Mouse (Mus musculus) cerebellum, adult 2 months (tissue): ENCODE measurements around the gene Slc22a4. TPM values are rescaled to one million over a fixed set of nuclear protein-coding genes. Genes with fewer than 3 reads are reported as not detected.
"Not testable (repeated sequence)": the region's sequence is repeated elsewhere in the genome, so short reads cannot be mapped to it uniquely, and the experiment has no call there.

Source experiments
- DNase-seq, 2 experiments: peaks; one replicate each; pipeline ENCODE4 v3.0.0; 2021
- H3K27ac ChIP-seq: fragments of 200-500 bp; 2 replicates; pipeline ENCODE4 v1.5.1; 2012; ENCODE audit warnings: low read length, control low read depth, inconsistent platforms; ENCODE audit not compliant: insufficient read depth
- H3K27me3 ChIP-seq: fragments of 200-500 bp; 2 replicates; pipeline ENCODE4 v1.6.1; 2012; ENCODE audit warnings: inconsistent platforms, mild to moderate bottlenecking, low read length, moderate library complexity; ENCODE audit not compliant: control insufficient read depth, insufficient read depth
- H3K4me1 ChIP-seq: fragments of 200-500 bp; 2 replicates; pipeline ENCODE4 v1.6.1; 2011; ENCODE audit warnings: low read length; ENCODE audit not compliant: control insufficient read depth, insufficient read depth
- H3K4me3 ChIP-seq: fragments of 200-500 bp; replicated peaks from 2 replicates; pipeline ENCODE3; 2011; ENCODE audit warnings: mild to moderate bottlenecking, low read depth, low read length, control low read depth; ENCODE audit not compliant: insufficient read depth
- CTCF ChIP-seq: fragments of 200-500 bp; IDR thresholded peaks from 2 replicates; pipeline ENCODE4 v1.5.1; 2011; ENCODE audit warnings: low read depth, mild to moderate bottlenecking, control low read depth, low read length, moderate library complexity, borderline replicate concordance; ENCODE audit not compliant: insufficient read depth
- POLR2A ChIP-seq: fragments of 200-500 bp; IDR thresholded peaks from 2 replicates; pipeline ENCODE4 v1.6.1; 2011; ENCODE audit warnings: low read length, control low read depth, borderline replicate concordance; ENCODE audit not compliant: insufficient read depth
- whole genome bisulfite sequencing: fragments of 180-500 bp; shearing (Covaris S2); methylation state at CpG from one replicate; pipeline ENCODE4 v1.1.7; 2018; 5-methylcytosine and 5-hydroxymethylcytosine counted together
- polyA plus RNA-seq: library from polyadenylated mRNA; depleted of rRNA; stranded (reverse); fragments of >200 nt; gene quantifications from 2 replicates; pipeline ENCODE4 v1.2.3, GENCODE M21; 2012; rRNA removed

Slc22a4 gene
- polyA plus RNA-seq, 1 experiment: 53.6 TPM

DNA sequence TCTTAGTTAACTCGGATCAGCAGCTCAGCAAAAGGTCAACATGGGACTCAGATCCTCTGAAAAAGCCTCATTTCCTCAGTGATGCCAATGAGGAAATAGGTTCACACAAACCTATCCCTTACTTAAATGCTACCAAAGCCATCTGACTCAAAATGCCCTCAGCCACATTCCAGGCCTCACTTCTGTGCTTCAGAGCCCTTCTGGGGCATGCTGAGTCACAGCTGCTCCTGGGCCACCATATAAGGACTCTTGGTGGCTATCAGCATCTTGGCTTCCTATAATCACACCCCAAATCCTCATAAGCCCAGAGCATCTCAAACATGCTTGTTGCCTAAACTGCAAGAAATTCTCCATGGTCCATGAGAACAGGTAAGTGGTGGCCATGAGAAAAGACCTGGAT lies 71.3 kb downstream of the Slc22a4 start:
- H3K27me3 ChIP-seq: no peaks in the 10 kb centered on the region
- no peak overlapping the region for H3K27ac ChIP-seq
- no peaks in the 10 kb centered on the region for H3K4me1 ChIP-seq
- 66% methylated on average over 1 of the region's 1 CpGs for WGBS
- DNase-seq: no peak
- no peak overlapping the region for H3K4me3 ChIP-seq
- TF ChIP-seq POLR2A: no peak
- TF ChIP-seq CTCF: no peak

GRCm38 (mm10) chr11:53954653-53955052 lies 73.2 kb downstream of the Slc22a4 start:
- TF ChIP-seq CTCF: no peak
- no peaks in the 10 kb centered on the region for H3K27me3 ChIP-seq
- WGBS: 88% methylated on average over 3 of the region's 3 CpGs
- no peak for DNase-seq
- no peak overlapping the region for H3K4me3 ChIP-seq
- no peaks in the 10 kb centered on the region for H3K4me1 ChIP-seq
- no peak overlapping the region for H3K27ac ChIP-seq

DNA sequence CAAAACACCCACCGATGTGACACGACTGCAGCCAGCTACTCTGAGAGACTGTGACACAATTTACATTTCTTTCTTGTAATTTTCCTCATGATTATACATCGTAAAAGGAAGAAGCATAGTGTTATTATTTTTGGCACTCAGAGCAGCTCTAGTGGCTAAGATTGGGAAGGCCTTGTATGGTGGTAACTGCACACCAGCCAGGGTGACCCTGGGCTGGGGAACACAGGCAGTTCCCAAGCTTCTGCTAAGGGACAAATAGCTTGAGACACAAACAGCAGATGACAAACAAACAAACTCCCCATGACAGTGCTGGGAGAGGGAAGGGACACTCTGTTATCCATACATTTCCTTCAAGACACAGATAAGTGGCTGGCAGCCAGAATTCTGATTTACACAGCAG lies 77.8 kb downstream of the Slc22a4 start:
- H3K27ac ChIP-seq, H3K27me3 ChIP-seq, H3K4me3 ChIP-seq, H3K4me1 ChIP-seq, DNase-seq: not testable (repeated sequence)
- 63% methylated on average over 2 of the region's 3 CpGs for WGBS

Other genes starting within 250 kb of the Slc22a4 start
- gene Gm12216, start 168.8 kb downstream of the Slc22a4 start, polyA plus RNA-seq: 1.2 and 1.8 TPM in 2 replicates
- 15.7 and 16.5 TPM in 2 replicates for gene Slc22a5, start 136.4 kb downstream of the Slc22a4 start, polyA plus RNA-seq
- gene Slc22a21, start 47.8 kb downstream of the Slc22a4 start, polyA plus RNA-seq: 2.4 and 2.7 TPM in 2 replicates
- 16.9 and 18.6 TPM in 2 replicates for gene Pdlim4, start 40.9 kb upstream of the Slc22a4 start, polyA plus RNA-seq
- gene P4ha2, start 72.0 kb upstream of the Slc22a4 start, polyA plus RNA-seq: 13.6 and 14.2 TPM in 2 replicates
- gene Csf2, start 221.6 kb upstream of the Slc22a4 start, polyA plus RNA-seq: not detected in 2 replicates
- gene Il3, start 239.2 kb upstream of the Slc22a4 start, polyA plus RNA-seq: not detected in 2 replicates